Mouse (Mus musculus) testis, postnatal 10 days (tissue): ENCODE measurements around the gene Prdm4.

Source experiments
- DNase-seq: peaks from one replicate; pipeline ENCODE4 v3.0.0; 2021; ENCODE audit warnings: low spot score

Gene Prdm4

DNA sequence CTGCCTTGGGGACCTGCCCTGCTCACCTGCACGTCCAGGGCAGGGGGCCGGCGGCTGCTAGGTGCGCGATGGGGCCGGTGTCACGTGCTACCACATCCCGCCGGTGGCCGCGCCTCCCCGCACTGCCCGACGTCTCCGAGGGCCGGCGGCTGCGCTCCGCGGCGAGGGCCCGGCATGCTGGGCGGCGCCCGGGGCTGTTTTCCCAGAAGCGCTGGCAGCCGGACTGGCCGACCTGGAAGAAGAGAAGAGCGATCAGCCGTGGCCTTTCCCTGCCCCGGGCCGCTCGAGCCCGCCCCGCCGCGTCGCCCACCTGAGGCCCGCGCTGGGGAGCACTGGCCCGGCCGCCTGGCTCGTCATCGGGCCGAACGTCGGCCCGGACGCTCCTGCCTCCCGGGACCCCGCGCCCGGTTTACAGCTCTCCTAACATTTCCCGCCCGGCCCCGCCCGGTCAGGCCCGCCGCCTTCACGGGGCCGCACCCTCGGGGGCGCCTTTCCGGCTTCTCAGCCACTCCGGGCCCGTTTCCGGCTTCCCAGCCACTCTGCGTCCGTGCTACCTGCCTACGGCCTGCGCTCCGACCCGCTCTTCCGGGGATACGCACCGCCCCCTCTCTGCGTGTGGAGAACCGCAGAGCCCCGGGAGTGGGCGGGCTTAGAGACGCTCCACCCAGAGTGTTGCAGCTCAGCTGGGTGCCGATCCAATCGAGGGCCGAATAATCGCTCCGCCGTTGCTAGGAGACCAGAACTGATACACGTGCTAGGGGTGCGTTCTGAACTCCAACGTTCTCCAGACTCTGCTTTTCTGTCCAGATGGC lies at the start of gene Prdm4:
Prdm4 (minus strand) TSS at position 645 of the 812 bp plus-strand sequence.
- peak; percentile 98 for DNase-seq

DNA sequence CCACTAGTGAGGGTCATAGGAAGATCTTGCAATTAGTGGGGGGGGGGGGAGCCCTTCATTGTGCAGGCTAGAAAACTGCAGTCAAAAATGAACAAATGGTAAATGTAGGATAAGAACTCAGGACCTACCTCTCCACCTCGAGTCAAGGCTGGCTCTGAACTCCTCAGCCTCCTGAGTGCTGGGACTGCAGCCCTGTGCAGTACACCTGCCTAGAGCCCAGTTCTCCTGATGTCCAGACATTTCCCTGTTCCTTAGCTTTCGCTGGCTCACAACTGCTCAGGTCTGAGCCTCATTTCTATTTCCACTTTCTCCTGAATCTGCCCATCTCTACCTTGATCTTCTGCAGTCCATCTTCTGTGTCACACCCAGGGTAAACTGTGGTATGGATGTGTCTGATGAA lies 49.5 kb upstream of the Prdm4 start:
- no peak for DNase-seq

DNA sequence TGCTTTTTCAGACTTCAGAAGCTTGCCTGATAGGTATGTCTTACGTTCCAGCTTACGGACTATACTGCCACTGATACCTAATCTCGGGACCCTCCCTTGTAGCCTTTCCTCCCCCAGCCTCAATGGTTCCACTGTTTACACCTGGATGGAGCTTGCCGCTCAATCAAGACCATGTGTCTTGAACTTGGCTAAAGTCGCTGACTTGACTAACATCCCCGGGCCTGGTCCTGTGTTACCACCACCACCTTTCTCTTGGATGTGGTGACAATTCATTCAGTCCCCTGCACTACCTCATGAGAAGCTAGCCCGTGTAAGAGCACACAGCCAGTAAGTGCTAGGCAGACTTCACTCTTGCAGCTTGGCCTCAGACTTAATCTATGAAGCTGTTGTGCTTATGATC lies 47.4 kb upstream of the Prdm4 start:
- no peak for DNase-seq

GRCm38 (mm10) chr10:85962897-85963296 lies 46.0 kb upstream of the Prdm4 start:
- peak; percentile 51 for DNase-seq

DNA sequence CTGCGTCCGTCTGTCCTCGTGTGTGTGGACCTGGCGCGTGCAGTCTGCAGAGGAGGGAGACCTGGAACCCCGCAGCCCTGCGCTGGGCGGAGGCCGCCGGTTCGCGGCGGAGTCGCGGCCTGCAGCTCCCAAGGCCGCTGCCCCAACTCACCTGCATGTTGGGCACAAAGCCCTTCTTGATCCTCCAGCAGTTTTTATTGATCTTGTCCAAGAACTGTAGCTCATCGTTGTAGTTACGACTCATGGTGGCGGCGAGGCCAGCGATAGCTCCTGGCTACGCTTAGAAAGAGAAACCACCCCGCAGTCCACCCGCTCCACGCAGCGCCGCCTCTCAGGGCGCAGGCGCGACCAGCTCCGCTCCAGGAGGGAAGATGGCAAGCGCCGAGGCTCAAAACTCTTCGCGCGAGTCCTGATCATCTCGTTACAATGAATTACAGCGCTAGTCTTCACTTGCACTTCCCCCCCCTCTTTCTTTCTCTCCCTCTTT lies 40.6 kb upstream of the Prdm4 start, which contains the start of gene Rtcb:
Rtcb (minus strand) TSS at position 360 of the 487 bp plus-strand sequence.
- DNase-seq: peak; percentile 98

GRCm38 (mm10) chr10:85956871-85957419 lies 40.0 kb upstream of the Prdm4 start:
- no peak for DNase-seq

GRCm38 (mm10) chr10:85954429-85954828 lies 37.5 kb upstream of the Prdm4 start:
- no peak for DNase-seq

DNA sequence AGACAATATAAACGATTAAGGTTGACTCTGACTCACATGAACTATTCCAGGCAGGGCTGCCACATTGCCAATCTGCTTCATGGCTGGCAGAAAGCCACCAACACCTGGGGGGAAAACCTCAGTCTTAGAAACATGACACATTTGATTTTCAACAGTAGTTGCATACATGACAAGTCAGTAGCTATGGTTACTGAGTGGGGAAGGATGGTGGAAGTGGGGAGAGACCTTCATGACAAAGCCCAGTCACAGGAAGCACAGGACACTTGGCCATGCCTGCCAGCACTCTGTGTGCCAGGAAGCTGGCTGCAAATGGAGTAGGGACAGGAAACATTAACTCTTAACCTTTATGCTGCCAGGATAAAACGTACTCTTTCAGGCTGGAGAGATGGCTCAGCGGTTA lies 36.5 kb upstream of the Prdm4 start:
- no peak for DNase-seq

DNA sequence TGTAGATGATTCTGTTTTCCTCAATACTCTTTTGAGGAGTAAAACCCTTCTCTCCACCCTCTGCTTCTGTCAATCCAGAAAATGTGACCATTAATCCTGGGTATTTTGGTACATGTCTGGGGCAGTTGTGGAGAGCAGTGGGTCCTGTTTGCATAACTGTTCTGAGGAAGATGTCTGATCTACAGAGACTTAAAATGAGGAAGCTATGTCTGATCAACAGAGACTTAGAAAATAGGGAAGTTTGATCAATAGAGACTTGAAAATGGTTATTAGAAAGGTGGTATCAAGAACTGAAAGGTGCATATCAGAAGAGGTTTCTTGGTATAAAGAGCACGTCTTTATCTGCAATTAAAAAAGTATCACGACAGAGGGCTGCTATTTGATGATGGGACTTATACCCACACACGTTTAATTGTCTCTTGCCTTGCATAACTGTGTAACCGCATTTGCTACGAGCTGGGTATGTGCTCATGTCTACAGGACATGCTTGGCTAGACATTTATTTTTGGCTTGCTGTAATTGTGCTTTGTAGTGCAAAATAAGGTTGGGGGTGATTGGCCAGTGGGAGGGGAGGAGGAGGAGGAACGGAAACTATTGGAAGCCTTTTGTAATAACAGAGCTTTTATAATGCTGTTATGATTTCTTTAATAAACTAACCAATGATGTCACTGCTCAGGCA lies 35.0 kb upstream of the Prdm4 start:
- DNase-seq: no peak

- no peak for DNase-seq
Observed at GRCm38 (mm10) chr10:85948483-85949196, 31.7 kb upstream of the Prdm4 start.

GRCm38 (mm10) chr10:85936280-85936965 lies 19.5 kb upstream of the Prdm4 start:
- no peak for DNase-seq

GRCm38 (mm10) chr10:85929962-85930361 lies 13.0 kb upstream of the Prdm4 start:
- DNase-seq: no peak

- no peak for DNase-seq
Observed at GRCm38 (mm10) chr10:85929208-85929591, 12.3 kb upstream of the Prdm4 start.

- peak; percentile 78 for DNase-seq
Observed at GRCm38 (mm10) chr10:85928499-85929207, 11.7 kb upstream of the Prdm4 start.

DNA sequence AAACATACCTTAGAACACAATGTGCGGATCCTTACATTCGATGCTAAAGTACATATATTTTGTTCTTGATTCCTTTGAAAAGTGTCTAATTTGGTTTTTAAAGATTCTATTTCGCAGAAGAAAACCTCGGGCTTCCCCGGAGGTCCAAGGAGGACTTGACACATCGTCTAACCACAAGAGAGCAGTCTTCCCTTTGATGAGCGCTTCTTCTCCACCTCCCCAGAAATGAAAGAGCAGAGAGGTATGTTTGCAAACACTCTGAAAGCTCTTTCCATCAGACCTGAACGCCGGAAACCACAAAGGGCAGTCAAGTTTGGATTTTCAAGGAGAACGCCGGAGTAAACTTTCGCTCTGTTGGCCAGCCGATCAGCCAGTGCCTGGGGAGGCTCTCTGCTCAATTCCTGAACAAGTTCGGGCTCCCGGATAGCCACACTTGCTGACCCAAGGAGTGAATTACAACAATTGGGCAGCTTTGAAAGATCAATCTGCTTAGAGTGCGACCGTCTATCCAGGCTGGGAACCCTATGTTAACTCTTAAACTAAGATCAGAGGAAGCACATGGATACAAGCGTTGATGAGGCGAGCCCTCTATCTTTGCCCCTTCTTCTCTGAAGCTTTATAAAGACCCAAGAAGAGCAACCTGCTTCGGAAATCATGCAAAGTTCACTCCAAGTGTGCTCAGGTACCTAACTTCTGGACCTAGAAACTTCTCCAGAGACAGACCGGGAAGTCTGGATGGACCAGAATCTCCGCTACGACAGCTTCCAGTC lies 10.9 kb upstream of the Prdm4 start, which contains the start of gene Ascl4:
Ascl4 (plus strand) TSS at position 6 of the 770 bp plus-strand sequence.
- DNase-seq: no peak

- no peak for DNase-seq
Observed at GRCm38 (mm10) chr10:85879886-85880486, 37.0 kb downstream of the Prdm4 start.

DNA sequence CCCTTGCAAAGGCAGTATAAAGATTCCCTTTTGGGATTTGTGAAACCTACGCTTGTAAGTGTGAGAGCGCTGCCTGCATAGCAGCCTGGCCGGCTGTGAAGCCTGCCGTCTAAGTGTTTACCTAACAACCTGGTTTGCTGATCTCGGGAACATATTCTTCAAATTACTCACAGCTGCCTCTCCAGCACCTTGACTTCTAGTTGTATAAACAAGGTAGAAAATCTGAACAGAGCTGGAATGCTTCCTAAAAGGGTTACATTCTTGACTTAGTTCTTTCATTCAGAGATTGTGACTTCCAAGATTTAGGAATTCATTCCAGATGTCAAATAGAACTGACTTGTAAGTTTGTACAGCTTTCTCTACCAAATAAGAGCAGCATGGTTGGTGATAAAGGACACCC lies 41.1 kb downstream of the Prdm4 start:
- DNase-seq: no peak

- DNase-seq: no peak
Observed at GRCm38 (mm10) chr10:85873861-85874544, 42.9 kb downstream of the Prdm4 start.

DNA sequence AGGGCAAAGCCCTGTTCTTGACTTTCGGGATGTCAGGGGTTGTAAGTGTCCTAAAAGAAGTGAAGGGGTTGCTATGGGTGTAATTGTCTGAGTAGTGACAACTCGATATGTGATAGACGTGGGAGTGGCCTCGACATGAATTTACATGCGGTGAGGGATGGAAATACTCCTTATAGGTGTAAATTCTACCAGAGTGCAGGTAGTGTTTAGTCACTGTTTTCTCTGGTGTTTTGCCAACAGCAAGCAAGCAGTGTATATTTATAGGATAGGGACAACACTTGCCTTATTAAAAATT lies 44.5 kb downstream of the Prdm4 start:
- DNase-seq: no peak
